Mouse (Mus musculus) midbrain, embryonic 15.5 days (tissue): ENCODE results near the gene Dcun1d1. TPM values are rescaled to one million over a fixed set of nuclear protein-coding genes. Genes with fewer than 3 reads are reported as not detected.

Experiments
- ATAC-seq: fragments of 200-750 bp; cut with Nextera tagmentation; replicated peaks from 2 replicates; pipeline ENCODE4 v1.8.0; 2017; ENCODE audit warnings: moderate TSS enrichment
- H3K27ac ChIP-seq: fragments of 300-500 bp; sonication (generic); 2 replicates; pipeline ENCODE4 v1.5.1; 2015; ENCODE audit warnings: mild to moderate bottlenecking, inconsistent platforms
- H3K27me3 ChIP-seq: fragments of 300-500 bp; sonication (generic); replicated peaks from 2 replicates; pipeline ENCODE4 v1.6.1; 2015; ENCODE audit warnings: inconsistent platforms
- H3K36me3 ChIP-seq: fragments of 300-500 bp; sonication (generic); replicated peaks from 2 replicates; pipeline ENCODE4 v1.6.1; 2015; ENCODE audit warnings: inconsistent platforms
- H3K4me1 ChIP-seq: fragments of 300-500 bp; sonication (generic); 2 replicates; pipeline ENCODE4 v1.6.1; 2015; ENCODE audit warnings: inconsistent platforms
- H3K4me2 ChIP-seq: fragments of 300-500 bp; sonication (generic); 2 replicates; pipeline ENCODE4 v1.6.1; 2015; ENCODE audit warnings: inconsistent platforms, mild to moderate bottlenecking, moderate library complexity
- H3K4me3 ChIP-seq: fragments of 300-500 bp; sonication (generic); 2 replicates; pipeline ENCODE4 v1.5.1; 2015; ENCODE audit warnings: mild to moderate bottlenecking, inconsistent platforms
- H3K9ac ChIP-seq: fragments of 300-500 bp; sonication (generic); 2 replicates; pipeline ENCODE4 v1.6.1; 2015; ENCODE audit warnings: mild to moderate bottlenecking, inconsistent platforms
- H3K9me3 ChIP-seq: fragments of 300-500 bp; sonication (generic); 2 replicates; pipeline ENCODE4 v1.6.1; 2016; ENCODE audit warnings: inconsistent platforms
- WGBS: fragments of 180-500 bp; shearing (Covaris S2); methylation state at CpG from one replicate; pipeline ENCODE4 v1.1.7; 2015; ENCODE audit warnings: mixed read lengths; 5-methylcytosine and 5-hydroxymethylcytosine counted together
- polyA plus RNA-seq: library from polyadenylated mRNA; unstranded; fragments of >200 nt; fragmentation: Nextera tagmentation; extraction: Ambion mirVana; gene quantifications from 2 replicates; pipeline ENCODE4 v1.2.1, GENCODE M21; 2015

Dcun1d1 gene
- polyA plus RNA-seq, 1 experiment from 2014 or later = 107 TPM

GRCm38 (mm10) chr3:35849326-35849725, 87.9 kb downstream of the Dcun1d1 start:
- H3K36me3 ChIP-seq = 0 out of 2 replicates have a peak, but pooled peaks cover 6% of the 10 kb centered on the region
- no peak overlapping the region for H3K4me3 ChIP-seq
- H3K9ac ChIP-seq = no peak overlapping the region
- H3K27ac ChIP-seq = no peak overlapping the region
- H3K4me2 ChIP-seq = no peak overlapping the region
- no peaks in the 10 kb centered on the region for H3K27me3 ChIP-seq
- no peak for ATAC-seq
- no peaks in the 10 kb centered on the region for H3K9me3 ChIP-seq
- no peaks in the 10 kb centered on the region for H3K4me1 ChIP-seq
- WGBS = 88% methylated on average over 9 of the region's 9 CpGs

Other genes starting within 250 kb of the Dcun1d1 start
- gene Atp11b, start 183.3 kb downstream of the Dcun1d1 start, polyA plus RNA-seq = 34.6 and 38.8 TPM in 2 replicates
- 29.8 and 31.5 TPM in 2 replicates for gene Mccc1, start 63.2 kb upstream of the Dcun1d1 start, polyA plus RNA-seq
- not detected in 2 replicates for gene Ccdc144b, start 116.1 kb upstream of the Dcun1d1 start, polyA plus RNA-seq
- 85.8 and 87.0 TPM in 2 replicates for gene Acad9, start 128.5 kb upstream of the Dcun1d1 start, polyA plus RNA-seq
- 16.3 and 18.0 TPM in 2 replicates for gene D3Ertd254e, start 213.6 kb upstream of the Dcun1d1 start, polyA plus RNA-seq